Mouse (Mus musculus): ENCODE data around the gene Nosip. TPM values are rescaled to one million over a fixed set of nuclear protein-coding genes. Genes with fewer than 3 reads are reported as not detected.

The Nosip gene
- polyA plus RNA-seq, 1 experiment from 2014 or later: 53.7 TPM

GRCm38 (mm10) chr7:45073171-45073707 is 11.0 kb downstream of the Nosip start:
- 82% methylated on average over 7 of the region's 7 CpGs for WGBS
- no peak overlapping the region for H3K9ac ChIP-seq
- no peak overlapping the region for H3K27ac ChIP-seq
- no peaks in the 10 kb centered on the region; the same call in 1 of the 2 replicates for H3K27me3 ChIP-seq
- no peaks in the 10 kb centered on the region for H3K4me1 ChIP-seq
- no peak overlapping the region for H3K4me3 ChIP-seq (replicated peaks)
- no peaks in the 10 kb centered on the region for H3K9me3 ChIP-seq
- peaks cover 37% of the 10 kb centered on the region for H3K36me3 ChIP-seq (replicated peaks)
- no peak for ATAC-seq (ENCODE audit: low FRiP score)
- H3K4me2 ChIP-seq: no peak overlapping the region

DNA sequence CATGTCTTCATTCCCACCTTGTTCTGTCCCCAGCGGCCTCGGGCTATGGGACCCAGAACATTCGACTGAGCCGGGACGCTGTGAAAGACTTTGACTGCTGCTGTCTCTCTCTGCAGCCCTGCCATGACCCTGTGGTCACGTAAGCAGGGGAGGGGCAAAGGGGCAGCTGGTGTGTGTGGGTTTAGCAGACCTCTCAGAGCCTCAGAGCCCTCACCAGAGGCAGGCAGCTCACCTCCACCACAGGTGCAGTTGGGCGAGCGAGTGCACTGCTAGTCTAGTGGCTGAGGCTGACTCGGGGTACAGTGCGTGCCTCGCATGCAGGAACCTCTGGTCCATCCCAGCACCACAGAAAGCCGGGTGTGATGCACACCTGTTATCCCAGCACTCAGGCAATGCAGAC is 11.7 kb downstream of the Nosip start:
- Histone ChIP-seq H3K4me1 (no peaks in the 10 kb centered on the region), H3K36me3 (replicated peaks) (peaks cover 37% of the 10 kb centered on the region), H3K4me2 (no peak overlapping the region), H3K9me3 (no peaks in the 10 kb centered on the region), H3K4me3 (replicated peaks) (no peak overlapping the region), H3K9ac (0 out of 2 replicates have a peak overlapping the region, but pooled peaks have one; percentile 12), H3K27ac (no peak overlapping the region), H3K27me3 (no peaks in the 10 kb centered on the region; the same call in 1 of the 2 replicates)
- WGBS: 95% methylated on average over 12 of the region's 12 CpGs
- no peak for ATAC-seq (ENCODE audit: low FRiP score)

DNA sequence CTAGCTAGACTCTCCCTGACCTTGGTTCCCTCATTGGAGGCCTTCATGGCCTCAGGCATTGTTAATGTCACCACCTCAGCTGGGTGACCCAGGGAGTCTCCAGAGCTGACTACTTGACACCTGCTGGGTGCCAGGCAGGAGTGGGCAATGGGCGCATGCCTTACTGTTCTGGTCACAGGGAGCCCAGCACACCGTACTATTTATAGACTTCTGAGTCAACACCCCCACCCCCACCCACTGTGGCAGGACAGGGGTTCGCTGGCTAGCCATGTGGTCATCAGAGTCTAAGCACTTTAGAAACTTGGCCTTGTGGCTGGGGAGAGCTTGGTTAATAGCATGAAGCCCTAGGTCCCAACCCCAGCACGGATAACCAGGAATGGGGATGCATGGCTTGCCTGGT is 13.2 kb downstream of the Nosip start:
- Histone ChIP-seq H3K4me2 (no peak overlapping the region), H3K9me3 (no peaks in the 10 kb centered on the region), H3K4me1 (peaks cover 2% of the 10 kb centered on the region), H3K4me3 (replicated peaks) (no peak overlapping the region), H3K27ac (no peak overlapping the region), H3K36me3 (replicated peaks) (peaks cover 37% of the 10 kb centered on the region), H3K27me3 (no peaks in the 10 kb centered on the region; the same call in 1 of the 2 replicates), H3K9ac (no peak overlapping the region)
- ATAC-seq (ENCODE audit: low FRiP score): no peak
- 92% methylated on average over 4 of the region's 4 CpGs for WGBS

DNA sequence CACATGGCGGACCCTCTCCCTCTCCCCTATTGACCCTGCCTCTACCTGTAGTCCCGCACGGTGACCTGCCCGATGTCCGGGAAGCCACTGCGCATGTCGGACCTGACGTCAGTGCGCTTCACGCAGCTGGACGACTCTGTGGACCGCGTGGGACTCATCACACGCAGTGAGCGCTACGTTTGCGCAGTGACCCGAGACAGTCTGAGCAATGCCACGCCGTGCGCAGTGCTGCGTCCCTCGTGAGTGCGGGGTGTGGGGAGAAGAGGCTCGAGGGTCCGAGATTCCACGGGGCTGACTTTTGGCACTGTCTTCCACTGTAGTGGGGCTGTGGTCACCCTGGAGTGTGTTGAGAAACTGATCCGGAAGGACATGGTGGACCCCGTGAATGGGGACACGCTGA is 14.3 kb downstream of the Nosip start:
- no peak for ATAC-seq (ENCODE audit: low FRiP score)
- H3K4me2 ChIP-seq: no peak overlapping the region
- WGBS: 90% methylated on average over 30 of the region's 30 CpGs
- H3K4me3 ChIP-seq (replicated peaks): no peak overlapping the region
- H3K27ac ChIP-seq: no peak overlapping the region
- peaks cover 2% of the 10 kb centered on the region for H3K4me1 ChIP-seq
- H3K36me3 ChIP-seq (replicated peaks): peaks cover 37% of the 10 kb centered on the region
- H3K9ac ChIP-seq: no peak overlapping the region
- no peaks in the 10 kb centered on the region for H3K9me3 ChIP-seq
- no peaks in the 10 kb centered on the region; the same call in 1 of the 2 replicates for H3K27me3 ChIP-seq

DNA sequence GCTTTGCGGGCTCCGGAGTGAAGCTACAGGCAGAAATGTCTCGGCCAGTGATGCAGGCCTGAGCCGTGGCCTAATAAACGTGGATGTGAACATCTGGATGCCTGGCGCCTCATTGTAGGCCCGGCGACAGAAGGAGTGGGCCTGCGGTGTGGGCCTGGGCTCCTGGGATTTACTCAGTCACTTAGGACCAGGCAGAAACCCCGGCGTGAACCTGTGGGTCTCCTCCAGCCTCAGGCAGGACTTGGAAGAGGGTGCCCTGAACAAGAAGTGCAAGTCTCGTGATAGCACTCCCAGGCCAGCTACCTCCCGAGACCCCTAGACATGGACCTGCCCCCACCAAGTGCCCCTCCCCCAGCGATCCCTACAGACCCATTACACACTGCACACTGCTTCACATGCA is 15.1 kb downstream of the Nosip start:
- Histone ChIP-seq H3K9me3 (no peaks in the 10 kb centered on the region), H3K4me3 (replicated peaks) (no peak overlapping the region), H3K9ac (no peak overlapping the region), H3K4me1 (peaks cover 2% of the 10 kb centered on the region), H3K27ac (no peak overlapping the region), H3K27me3 (no peaks in the 10 kb centered on the region; the same call in 1 of the 2 replicates), H3K4me2 (no peak overlapping the region), H3K36me3 (replicated peaks) (peaks cover 37% of the 10 kb centered on the region)
- no peak for ATAC-seq (ENCODE audit: low FRiP score)
- WGBS: 88% methylated on average over 14 of the region's 14 CpGs

DNA sequence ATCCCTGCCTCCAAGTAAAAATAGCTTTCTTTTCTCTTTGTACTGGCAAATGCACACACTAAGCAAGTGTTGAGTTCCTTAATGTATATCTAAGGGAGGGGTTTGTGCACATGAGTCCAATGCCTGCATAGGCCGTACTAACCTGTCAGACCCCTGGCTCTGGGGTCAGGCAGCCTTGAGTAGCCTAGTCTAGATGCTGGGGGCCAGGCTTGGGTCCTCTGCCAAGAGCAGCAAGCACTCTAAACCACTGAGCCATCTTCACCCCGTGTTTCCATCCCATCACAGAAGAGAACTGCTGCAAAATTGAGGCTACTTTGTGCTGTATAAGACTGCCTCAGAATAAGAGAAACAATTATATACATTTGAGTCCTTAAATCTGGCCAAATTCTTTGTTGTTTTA is 15.6 kb downstream of the Nosip start:
- Histone ChIP-seq H3K9me3 (no peaks in the 10 kb centered on the region), H3K4me2 (no peak overlapping the region), H3K36me3 (replicated peaks) (peaks cover 40% of the 10 kb centered on the region), H3K4me1 (peaks cover 2% of the 10 kb centered on the region), H3K27me3 (no peaks in the 10 kb centered on the region; the same call in 1 of the 2 replicates), H3K9ac (no peak overlapping the region), H3K27ac (no peak overlapping the region), H3K4me3 (replicated peaks) (no peak overlapping the region)
- no peak for ATAC-seq (ENCODE audit: low FRiP score)
- WGBS: 82% methylated on average over 2 of the region's 2 CpGs

- no peak for ATAC-seq (ENCODE audit: low FRiP score)
- peaks cover 46% of the 10 kb centered on the region for H3K36me3 ChIP-seq (replicated peaks)
- H3K27me3 ChIP-seq: no peaks in the 10 kb centered on the region; the same call in 1 of the 2 replicates
- peaks cover 2% of the 10 kb centered on the region for H3K4me1 ChIP-seq
- H3K4me2 ChIP-seq: no peak overlapping the region
- no peak overlapping the region for H3K9ac ChIP-seq
- no peak overlapping the region for H3K27ac ChIP-seq
- H3K4me3 ChIP-seq (replicated peaks): no peak overlapping the region
- H3K9me3 ChIP-seq: no peaks in the 10 kb centered on the region
- whole genome bisulfite sequencing: 41% methylated on average over 9 of the region's 9 CpGs
These were observed 16.3 kb downstream of the Nosip start for GRCm38 (mm10) chr7:45078513-45078912.

GRCm38 (mm10) chr7:45079856-45080255 is 17.6 kb downstream of the Nosip start:
- Histone ChIP-seq H3K9me3 (no peaks in the 10 kb centered on the region), H3K4me3 (replicated peaks) (0 out of 2 replicates have a peak overlapping the region, but pooled peaks have one; percentile 3), H3K4me1 (peaks cover 2% of the 10 kb centered on the region), H3K9ac (0 out of 2 replicates have a peak overlapping the region, but pooled peaks have one; percentile 21), H3K27me3 (no peaks in the 10 kb centered on the region), H3K4me2 (no peak overlapping the region), H3K27ac (no peak overlapping the region), H3K36me3 (replicated peaks) (peaks cover 45% of the 10 kb centered on the region)
- ATAC-seq (ENCODE audit: low FRiP score): peak; percentile 59
- 2% methylated on average over 10 of the region's 10 CpGs for WGBS

- Histone ChIP-seq H3K9me3 (no peaks in the 10 kb centered on the region), H3K4me3 (replicated peaks) (no peak overlapping the region), H3K4me1 (peaks cover 2% of the 10 kb centered on the region), H3K4me2 (no peak overlapping the region), H3K36me3 (replicated peaks) (peaks cover 41% of the 10 kb centered on the region), H3K27me3 (no peaks in the 10 kb centered on the region), H3K27ac (no peak overlapping the region), H3K9ac (no peak overlapping the region)
- WGBS: 50% methylated on average over 5 of the region's 5 CpGs
- ATAC-seq (ENCODE audit: low FRiP score): no peak
These were observed 18.8 kb downstream of the Nosip start for GRCm38 (mm10) chr7:45081016-45081415.

GRCm38 (mm10) chr7:45082401-45083299 is 20.4 kb downstream of the Nosip start:
- Histone ChIP-seq H3K27me3 (no peaks in the 10 kb centered on the region), H3K9me3 (no peaks in the 10 kb centered on the region), H3K4me3 (replicated peaks) (no peak overlapping the region), H3K27ac (0 out of 2 replicates have a peak overlapping the region, but pooled peaks have one; percentile 13), H3K4me1 (peaks cover 2% of the 10 kb centered on the region), H3K9ac (no peak overlapping the region), H3K36me3 (replicated peaks) (peaks cover 41% of the 10 kb centered on the region), H3K4me2 (no peak overlapping the region)
- no peak for ATAC-seq (ENCODE audit: low FRiP score)
- 76% methylated on average over 25 of the region's 25 CpGs for WGBS

DNA sequence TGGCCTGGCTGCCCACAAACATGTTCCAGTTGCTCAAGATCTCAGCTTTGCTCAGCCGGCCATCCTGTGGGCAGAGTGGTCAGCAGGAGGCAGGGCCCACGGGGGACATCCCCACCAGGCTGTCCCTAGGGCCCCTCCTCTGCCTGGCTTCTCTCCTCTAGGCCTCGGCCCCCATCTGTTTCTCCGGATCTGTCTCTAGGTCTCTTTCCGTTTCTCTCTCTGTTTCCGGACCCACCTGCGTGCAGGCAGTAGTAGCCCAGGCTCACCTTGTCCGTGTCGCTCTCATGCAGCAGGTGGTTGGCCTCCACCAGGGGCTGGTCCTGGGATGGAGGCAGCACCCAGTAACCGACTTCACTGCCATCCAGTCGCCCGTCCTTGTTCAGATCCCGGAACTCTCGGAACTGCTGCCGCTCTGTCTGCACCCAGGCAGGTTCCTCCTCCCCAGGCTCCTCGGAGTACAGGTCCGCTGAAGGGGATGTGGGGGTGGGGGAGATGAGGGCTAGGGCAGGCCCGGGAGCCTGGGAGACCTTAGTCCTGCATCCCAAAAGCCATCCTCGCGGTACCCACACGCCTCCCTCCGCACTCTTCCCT is 21.2 kb downstream of the Nosip start:
- no peak for ATAC-seq (ENCODE audit: low FRiP score)
- Histone ChIP-seq H3K27me3 (no peaks in the 10 kb centered on the region), H3K9me3 (no peaks in the 10 kb centered on the region), H3K36me3 (replicated peaks) (peaks cover 40% of the 10 kb centered on the region), H3K27ac (no peak overlapping the region), H3K4me3 (replicated peaks) (no peak overlapping the region), H3K9ac (no peak overlapping the region), H3K4me2 (no peak overlapping the region), H3K4me1 (peaks cover 2% of the 10 kb centered on the region)
- 89% methylated on average over 22 of the region's 22 CpGs for WGBS

- Histone ChIP-seq H3K27me3 (no peaks in the 10 kb centered on the region), H3K4me2 (no peak overlapping the region), H3K9ac (no peak overlapping the region), H3K4me3 (replicated peaks) (no peak overlapping the region), H3K27ac (no peak overlapping the region), H3K36me3 (replicated peaks) (peaks cover 43% of the 10 kb centered on the region), H3K9me3 (no peaks in the 10 kb centered on the region), H3K4me1 (peaks cover 3% of the 10 kb centered on the region; the same call in 1 of the 2 replicates)
- 77% methylated on average over 4 of the region's 4 CpGs for WGBS
- no peak for ATAC-seq (ENCODE audit: low FRiP score)
These were observed 23.9 kb downstream of the Nosip start for GRCm38 (mm10) chr7:45086084-45086483.

Measured in forebrain, embryonic 12.5 days (tissue).